Mouse (Mus musculus): Measurements from ENCODE around the gene Adgrf3.
A peak's percentile ranks its signal among the peaks of the same experiment; 100 is the strongest.

Adgrf3 gene

DNA sequence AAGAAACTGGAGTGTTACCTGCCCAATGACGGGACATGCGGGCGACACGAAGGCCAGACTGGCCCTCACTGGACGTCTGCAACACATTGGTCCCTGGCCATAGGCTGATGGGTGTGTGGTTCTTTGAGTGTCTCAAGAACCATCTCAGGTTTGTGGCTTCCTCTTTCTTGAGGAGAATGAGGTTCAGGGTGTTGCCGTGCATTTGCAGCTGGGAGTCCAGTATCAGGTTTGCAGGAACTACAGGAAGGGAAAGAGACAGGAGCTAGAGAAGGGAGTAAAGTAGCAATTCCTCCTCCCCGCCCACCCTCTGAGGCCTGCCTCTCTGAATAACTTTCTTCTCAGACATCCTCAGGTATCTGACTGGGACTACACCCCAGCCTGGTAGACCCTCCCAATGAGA is 3.3 kb downstream of the Adgrf3 start:
- no peak for DNase-seq (ENCODE audit: low read depth)

GRCm38 (mm10) chr5:30201521-30201920 is 4.0 kb downstream of the Adgrf3 start:
- no peak for DNase-seq (ENCODE audit: low read depth)

GRCm38 (mm10) chr5:30198257-30198656 is 7.3 kb downstream of the Adgrf3 start:
- DNase-seq (ENCODE audit: low read depth): no peak

DNA sequence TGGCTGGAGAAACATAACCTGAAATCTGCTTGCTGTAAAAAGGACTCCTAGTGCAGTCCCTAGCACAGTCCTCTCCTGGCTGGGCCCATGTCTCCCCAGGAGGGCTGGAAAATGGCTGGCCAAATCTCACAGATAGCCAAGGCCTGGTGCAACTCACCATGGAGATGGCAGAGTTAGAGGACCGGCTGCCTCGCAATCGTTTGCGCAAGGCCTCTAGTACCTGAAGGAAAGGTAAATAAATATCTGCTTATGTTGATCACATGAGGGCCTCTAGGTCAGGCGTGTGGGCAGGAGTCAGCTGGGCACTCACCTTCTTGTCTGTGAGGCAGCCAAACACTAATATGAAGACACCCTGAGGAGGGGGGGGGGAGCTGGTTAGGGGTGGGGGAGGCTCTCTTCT is 10.2 kb downstream of the Adgrf3 start:
- no peak for DNase-seq (ENCODE audit: low read depth)

- no peak for DNase-seq (ENCODE audit: low read depth)
Measured at GRCm38 (mm10) chr5:30192452-30192851, 13.1 kb downstream of the Adgrf3 start.

DNA sequence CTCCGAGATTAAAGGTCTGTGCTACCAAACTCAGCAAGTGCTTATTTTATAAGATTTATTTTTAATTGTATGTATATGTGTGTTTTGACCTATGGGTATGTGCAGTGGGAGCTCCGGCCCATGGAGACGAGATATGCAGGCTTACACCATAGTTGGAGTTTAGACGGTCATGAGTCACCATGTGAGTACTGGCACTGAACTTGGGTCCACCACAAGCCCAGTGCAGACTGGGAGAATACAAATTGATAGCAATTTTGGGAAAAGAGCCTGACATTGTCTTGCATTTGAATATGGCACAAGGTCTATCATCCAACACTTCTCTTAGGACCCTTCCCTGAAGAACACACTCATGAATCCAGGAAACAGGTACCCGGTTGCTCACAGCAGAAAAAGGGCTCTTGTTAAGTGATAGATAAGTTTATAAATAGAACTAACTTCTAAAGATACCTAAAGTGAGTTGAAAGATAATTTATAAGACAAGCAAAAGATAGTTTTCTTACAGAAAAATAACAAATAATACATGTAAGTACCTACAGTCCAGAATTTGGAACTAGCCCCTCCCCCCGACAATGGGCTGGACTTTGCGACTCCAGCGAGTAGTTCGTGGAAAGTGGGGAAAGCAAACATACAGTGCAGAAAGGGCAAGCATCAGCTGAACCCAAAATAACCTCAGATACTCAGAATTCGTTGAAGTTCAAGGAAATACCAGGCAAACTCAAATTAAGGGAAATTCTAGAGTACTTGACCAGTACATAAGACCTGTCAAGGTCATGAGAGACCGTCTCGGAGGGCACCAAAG is 17.6 kb downstream of the Adgrf3 start:
- no peak for DNase-seq (ENCODE audit: low read depth)

- no peak for DNase-seq (ENCODE audit: low read depth)
Measured at GRCm38 (mm10) chr5:30175811-30176210, 29.7 kb downstream of the Adgrf3 start.

DNA sequence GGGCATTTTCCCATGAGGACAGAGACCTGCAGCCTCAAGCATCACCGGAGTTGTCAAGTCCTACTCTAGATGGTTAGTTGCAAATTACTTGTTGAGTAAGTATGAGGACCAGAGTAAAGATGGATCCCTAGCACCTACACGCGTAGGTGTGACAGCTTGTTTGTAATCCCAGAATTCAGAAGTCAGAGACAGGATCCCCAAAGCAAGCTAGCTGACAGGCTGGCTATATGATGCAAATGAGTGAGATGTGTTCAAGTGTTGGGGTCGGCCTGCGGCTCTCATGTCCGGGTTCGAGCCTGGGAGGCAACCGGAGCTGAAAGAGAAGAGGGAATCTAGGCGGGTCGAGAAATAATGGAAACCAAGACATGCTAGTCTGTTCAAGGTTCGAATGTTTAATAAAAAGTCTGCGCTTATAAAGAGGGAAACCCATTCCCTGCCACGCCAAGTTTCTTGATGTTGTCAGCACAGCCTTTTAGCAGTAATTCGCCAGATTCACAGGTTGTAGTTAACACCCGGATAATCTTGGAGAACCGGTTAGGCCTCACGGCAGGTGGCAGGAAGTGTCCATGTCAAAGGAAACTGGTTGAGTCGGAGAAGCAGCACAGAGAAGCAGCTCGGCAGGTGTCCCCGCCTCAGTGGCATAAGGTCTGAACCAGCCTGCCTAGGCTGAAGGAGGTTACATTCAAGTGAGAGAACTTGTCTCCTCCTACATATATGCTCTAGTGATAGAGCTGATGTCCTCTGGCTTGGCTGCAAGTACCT is 32.4 kb downstream of the Adgrf3 start:
- DNase-seq (ENCODE audit: low read depth): no peak

- no peak for DNase-seq (ENCODE audit: low read depth)
Measured at GRCm38 (mm10) chr5:30172115-30172514, 33.4 kb downstream of the Adgrf3 start.

DNA sequence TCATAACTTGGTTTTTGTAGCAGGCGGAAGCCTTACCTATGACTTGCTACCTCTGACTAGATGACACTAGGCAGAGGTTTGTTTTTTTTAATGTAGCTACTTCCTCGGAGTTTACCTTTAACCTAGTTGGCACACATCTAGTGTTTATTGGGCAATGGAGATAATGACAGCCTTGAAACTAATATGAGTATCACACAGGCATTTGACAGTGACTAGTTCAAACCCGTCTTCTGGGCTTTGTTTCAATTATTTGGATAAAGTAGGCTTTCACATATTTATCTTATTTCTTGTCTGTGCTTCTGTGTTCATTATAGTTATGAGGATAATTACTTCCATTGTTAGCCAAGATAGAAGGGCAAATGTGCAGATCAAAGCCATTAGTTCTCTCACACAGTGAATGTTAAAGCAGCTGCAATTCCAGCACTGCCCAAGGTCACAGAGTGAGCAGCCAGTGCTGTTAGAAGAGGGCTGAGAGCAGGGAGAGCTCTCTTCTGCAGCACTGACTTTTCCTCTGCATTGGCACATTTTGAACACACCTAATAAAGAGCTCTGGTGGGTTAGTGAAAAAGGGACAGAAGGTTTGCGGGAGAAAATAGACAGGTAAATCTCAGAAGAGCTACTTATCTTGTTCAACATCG is 35.1 kb downstream of the Adgrf3 start:
- DNase-seq (ENCODE audit: low read depth): no peak

GRCm38 (mm10) chr5:30165234-30165946 is 40.1 kb downstream of the Adgrf3 start:
- no peak for DNase-seq (ENCODE audit: low read depth)

DNA sequence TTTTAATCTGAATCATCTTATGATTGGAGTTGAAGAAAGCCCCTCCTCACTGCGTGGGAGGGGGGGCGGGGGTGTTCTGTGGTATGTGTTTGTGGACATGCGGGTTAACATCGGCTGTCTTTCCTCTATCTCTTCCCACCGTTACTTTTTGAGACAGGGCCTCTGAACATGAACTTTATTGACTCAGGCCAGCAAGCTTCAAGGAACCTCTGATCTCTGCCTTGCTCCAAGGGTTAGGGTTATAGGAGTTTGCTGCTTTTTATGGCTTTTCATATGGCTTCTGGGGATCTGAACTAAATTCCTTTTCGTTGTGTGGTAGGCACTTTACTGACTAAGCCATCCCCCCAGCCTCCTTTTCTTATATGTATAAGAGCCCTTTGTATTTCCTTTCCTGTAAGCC is 43.2 kb downstream of the Adgrf3 start:
- DNase-seq (ENCODE audit: low read depth): no peak

- DNase-seq (ENCODE audit: low read depth): no peak
Measured at GRCm38 (mm10) chr5:30161836-30162235, 43.7 kb downstream of the Adgrf3 start.

- DNase-seq (ENCODE audit: low read depth): no peak
Measured at GRCm38 (mm10) chr5:30159601-30160000, 45.9 kb downstream of the Adgrf3 start.

GRCm38 (mm10) chr5:30155821-30156629 is 49.5 kb downstream of the Adgrf3 start:
- no peak for DNase-seq (ENCODE audit: low read depth)

DNA sequence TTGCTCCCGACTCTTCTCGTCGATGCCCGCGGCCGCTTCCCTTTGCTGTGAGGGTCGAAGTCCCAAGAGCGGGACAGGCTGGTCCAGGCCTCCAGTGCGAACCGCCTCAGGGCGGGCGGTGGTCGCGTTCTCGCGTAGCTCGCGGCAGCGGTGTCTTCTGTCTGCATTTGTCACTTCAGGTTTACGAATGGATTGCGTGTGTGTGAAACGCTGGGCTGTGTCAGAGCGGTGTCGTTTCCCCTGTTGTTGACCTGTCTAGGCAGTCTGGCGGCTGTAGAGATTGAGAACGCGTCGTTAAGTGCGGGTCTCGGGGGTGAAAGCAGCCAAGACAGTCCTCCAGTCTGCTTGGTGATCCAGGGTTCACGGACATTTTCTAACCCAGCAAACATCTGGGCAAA is 50.1 kb downstream of the Adgrf3 start:
- DNase-seq (ENCODE audit: low read depth): no peak

DNA sequence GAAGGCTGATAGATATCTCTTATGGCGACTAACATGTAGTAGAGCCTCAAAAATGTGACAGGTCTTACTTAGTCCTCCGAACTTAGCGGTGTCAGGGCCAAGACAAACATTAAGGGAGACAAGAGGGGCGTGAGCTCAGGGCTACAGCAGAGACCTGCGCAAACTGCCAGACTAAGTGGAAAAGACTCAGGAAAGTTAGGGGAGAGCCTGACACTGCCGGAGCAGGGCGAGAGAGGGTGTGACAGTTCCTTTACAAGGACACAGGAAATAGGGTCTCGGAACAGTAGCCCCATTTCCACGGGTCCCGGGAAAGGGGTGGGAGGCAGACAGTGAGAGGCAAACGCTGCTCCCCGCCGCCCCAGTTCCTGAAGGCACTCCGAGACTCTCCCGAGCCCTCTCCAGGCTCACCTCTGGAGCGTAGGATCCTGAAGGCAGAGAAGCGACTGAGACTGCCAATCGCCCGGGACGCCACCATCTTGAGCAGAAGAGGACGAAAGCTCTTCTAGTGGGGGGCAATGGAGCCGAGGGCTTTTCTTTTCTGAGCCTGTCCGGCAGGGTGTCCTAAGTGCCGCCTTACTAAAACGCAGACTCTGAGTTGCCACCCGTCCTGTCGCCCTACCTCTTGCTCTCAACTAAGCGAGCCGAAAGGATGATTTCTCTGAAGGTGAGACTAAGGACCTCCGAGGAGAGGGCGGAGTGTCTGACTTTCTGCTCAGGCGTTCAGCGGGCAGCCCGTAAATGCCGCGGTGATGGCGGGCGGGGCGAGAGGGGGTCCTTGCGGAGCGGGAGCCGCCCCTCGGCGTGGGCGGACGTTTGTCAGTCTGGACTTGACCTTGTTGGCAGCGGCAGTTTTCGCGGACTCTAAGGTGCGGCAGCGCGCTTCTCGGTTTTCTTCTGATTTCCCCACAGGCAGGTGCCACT is 50.8 kb downstream of the Adgrf3 start, which contains the start of the genes Hadha and Hadhb:
Gene Hadha, minus strand, starts transcription at position 689 of the 921 bp plus-strand sequence.
Gene Hadhb, plus strand, starts transcription at position 775 of the 921 bp plus-strand sequence.
- DNase-seq (ENCODE audit: low read depth): peak; percentile 83

DNA sequence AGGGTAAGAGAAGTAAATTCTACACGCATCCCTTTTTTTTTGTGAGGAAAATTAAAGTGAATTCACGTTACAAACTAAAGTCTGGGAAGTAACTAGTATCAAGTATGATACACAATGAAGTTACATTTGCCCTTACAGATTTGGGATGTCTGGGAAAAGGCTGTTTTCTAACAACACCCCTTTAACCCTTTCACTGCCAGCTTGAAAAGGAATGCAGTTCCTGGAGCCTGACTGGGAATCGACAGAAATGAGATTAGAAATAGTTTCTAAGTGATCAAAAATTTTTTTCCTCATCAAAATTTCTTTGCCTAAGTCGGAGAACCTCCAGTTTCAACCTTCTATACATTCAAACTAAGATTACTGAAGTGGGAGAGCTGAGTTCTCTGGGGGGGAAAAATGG is 51.5 kb downstream of the Adgrf3 start:
- DNase-seq (ENCODE audit: low read depth): no peak

DNA sequence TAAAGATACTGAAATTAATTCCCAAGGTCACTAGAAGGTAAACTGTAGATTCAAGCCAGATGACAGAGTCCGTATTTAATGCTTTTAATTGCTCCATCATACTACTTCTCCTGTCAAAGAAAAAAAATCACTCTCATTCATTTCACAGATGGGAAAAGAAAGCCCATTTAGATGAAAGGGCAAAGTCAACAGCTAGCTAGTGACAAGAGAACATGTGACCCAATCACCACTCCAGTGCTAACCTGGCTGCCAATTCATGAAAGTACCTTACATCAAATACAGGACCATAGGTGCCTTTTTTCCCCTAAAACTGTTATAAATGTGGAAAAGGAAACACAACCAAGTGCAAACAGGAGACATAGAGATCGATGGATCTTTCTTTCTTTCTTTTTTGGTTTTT is 52.3 kb downstream of the Adgrf3 start:
- no peak for DNase-seq (ENCODE audit: low read depth)

GRCm38 (mm10) chr5:30152413-30152812 is 53.1 kb downstream of the Adgrf3 start:
- no peak for DNase-seq (ENCODE audit: low read depth)
